Mouse (Mus musculus) urinary bladder, postnatal 0 days (tissue): ENCODE measurements around the gene Ms4a4b. TPM values are rescaled to one million over a fixed set of nuclear protein-coding genes. Genes with fewer than 3 reads are reported as not detected.

Experiments
- polyA plus RNA-seq: library from polyadenylated mRNA; unstranded; fragments of >200 nt; fragmentation: Nextera tagmentation; extraction: Ambion mirVana; gene quantifications from 2 replicates; pipeline ENCODE4 v1.2.1, GENCODE M21; 2015

Ms4a4b gene
- 0.28 TPM in 1 of 2 replicates, not detected in the other for polyA plus RNA-seq

GRCm38 (mm10) chr19:11443338-11443737, at the start of gene Ms4a4b:
Gene Ms4a4b, plus strand, starts transcription at chr19:11443553.

DNA sequence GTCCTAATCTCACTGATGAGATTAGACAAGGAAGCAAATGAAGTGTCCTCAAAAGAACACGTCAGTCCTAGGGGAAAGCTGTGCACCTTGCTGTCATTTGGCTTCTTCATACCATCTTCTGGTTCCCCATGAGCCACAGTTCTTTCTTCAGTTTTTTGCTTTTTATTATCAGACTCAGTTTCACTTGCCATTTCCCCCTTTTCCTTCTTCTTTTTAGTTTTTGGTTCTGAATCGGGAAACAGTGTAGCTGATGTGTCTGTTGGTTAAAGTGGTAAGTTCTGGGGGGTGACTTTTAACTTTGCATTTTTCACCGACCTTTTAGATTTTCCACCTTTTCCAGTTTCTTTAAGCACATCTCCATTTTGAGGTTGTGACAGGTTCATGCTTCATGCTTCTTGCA, 38.8 kb upstream of the Ms4a4b start, which contains the start of gene Ms4a4c:
Ms4a4c (plus strand) TSS at position 244 of the 400 bp plus-strand sequence.

DNA sequence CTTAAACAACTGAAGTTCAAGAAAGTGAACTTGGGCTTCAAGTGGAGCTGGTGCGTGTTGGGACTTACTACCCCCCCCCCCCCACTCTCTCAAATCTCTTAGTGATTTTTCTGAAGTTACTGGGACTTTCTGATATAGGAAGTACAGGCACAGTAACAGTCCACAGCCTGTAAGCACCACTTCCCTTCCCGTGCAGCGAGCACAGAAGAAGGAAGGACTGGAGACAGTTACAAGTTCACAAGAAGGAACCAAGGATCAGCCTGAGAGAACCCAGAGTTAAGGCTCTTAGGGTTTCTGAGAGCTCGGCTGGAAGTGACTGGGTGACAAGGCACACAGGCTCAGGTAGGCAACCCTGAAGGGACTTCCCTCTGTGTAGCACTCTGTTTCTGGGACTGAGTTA, 25.9 kb downstream of the Ms4a4b start, which contains the start of gene Ms4a6c:
Ms4a6c (plus strand) TSS at position 152 of the 400 bp plus-strand sequence.

GRCm38 (mm10) chr19:11485746-11486145, 42.4 kb downstream of the Ms4a4b start, which contains the start of gene Gm8369:
Gene Gm8369, plus strand, starts transcription at chr19:11485938.

DNA sequence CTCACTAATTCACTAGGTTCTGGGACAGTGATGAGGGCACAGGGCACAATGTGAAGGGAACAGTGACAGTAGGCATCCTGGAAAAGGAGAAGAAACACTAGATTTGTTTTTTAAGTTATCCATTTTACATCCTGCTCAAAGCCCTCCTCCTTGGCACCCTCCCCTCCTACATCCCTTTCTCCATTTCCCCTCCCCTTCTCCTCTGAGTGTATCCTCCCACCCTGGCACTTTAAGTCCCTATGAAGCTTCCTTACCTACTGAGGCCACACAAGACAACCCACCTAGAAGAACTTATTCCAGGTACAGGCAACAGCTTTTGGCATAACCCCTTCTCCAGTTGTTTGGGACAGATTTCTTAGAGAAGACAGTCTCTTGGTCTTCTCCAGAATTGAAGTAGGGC, 72.9 kb downstream of the Ms4a4b start, which contains the start of gene Ms4a6b:
Ms4a6b (plus strand) TSS at position 267 of the 400 bp plus-strand sequence.

Other genes starting within 250 kb of the Ms4a4b start
- not detected in 2 replicates for gene Ms4a13, start 246.8 kb upstream of the Ms4a4b start, polyA plus RNA-seq
- not detected in 2 replicates for gene Ms4a12, start 211.1 kb upstream of the Ms4a4b start, polyA plus RNA-seq
- 0.06 and 0.10 TPM in 2 replicates for gene Ms4a1, start 177.3 kb upstream of the Ms4a4b start, polyA plus RNA-seq
- not detected in 2 replicates for gene Ms4a5, start 159.7 kb upstream of the Ms4a4b start, polyA plus RNA-seq
- 0.06 and 0.08 TPM in 2 replicates for gene Ms4a14, start 129.1 kb upstream of the Ms4a4b start, polyA plus RNA-seq
- gene Ms4a7, start 107.4 kb upstream of the Ms4a4b start, polyA plus RNA-seq: 9.4 and 14.2 TPM in 2 replicates
- 11.4 and 16.9 TPM in 2 replicates for gene Ms4a4a, start 68.0 kb upstream of the Ms4a4b start, polyA plus RNA-seq
- 0.64 and 1.1 TPM in 2 replicates for gene Ms4a4c, start 38.8 kb upstream of the Ms4a4b start, polyA plus RNA-seq
- gene Ms4a6c, start 25.8 kb downstream of the Ms4a4b start, polyA plus RNA-seq: 15.8 and 18.6 TPM in 2 replicates
- gene Gm8369, start 42.4 kb downstream of the Ms4a4b start, polyA plus RNA-seq: 0.30 TPM in 1 of 2 replicates, not detected in the other
- gene Ms4a6b, start 73.0 kb downstream of the Ms4a4b start, polyA plus RNA-seq: 8.9 and 10.9 TPM in 2 replicates
- gene Ms4a4d, start 93.2 kb downstream of the Ms4a4b start, polyA plus RNA-seq: 37.8 and 41.1 TPM in 2 replicates
- gene Ms4a6d, start 161.3 kb downstream of the Ms4a4b start, polyA plus RNA-seq: 16.0 and 35.0 TPM in 2 replicates
- 0.22 and 0.35 TPM in 2 replicates for gene Ms4a2, start 180.2 kb downstream of the Ms4a4b start, polyA plus RNA-seq
- gene Ms4a3, start 197.3 kb downstream of the Ms4a4b start, polyA plus RNA-seq: not detected in 2 replicates
- gene Oosp2, start 217.0 kb downstream of the Ms4a4b start, polyA plus RNA-seq: not detected in 2 replicates
- gene Oosp1, start 247.6 kb downstream of the Ms4a4b start, polyA plus RNA-seq: not detected in 2 replicates